Mouse (Mus musculus): ENCODE results near the gene Hoxa6. TPM values are rescaled to one million over a fixed set of nuclear protein-coding genes. Genes with fewer than 3 reads are reported as not detected.
A peak's percentile ranks its signal among the peaks of the same experiment; 100 is the strongest.

Gene Hoxa6
- polyA plus RNA-seq, 1 experiment from 2014 or later: not detected

GRCm38 (mm10) chr6:52243681-52244121 lies 35.2 kb upstream of the Hoxa6 start:
- no peak overlapping the region for H3K4me3 ChIP-seq (ENCODE audit: low read depth, low read length)
- 4% methylated on average over 12 of the region's 12 CpGs for WGBS

GRCm38 (mm10) chr6:52242801-52243332 lies 34.3 kb upstream of the Hoxa6 start:
- no peak overlapping the region for H3K4me2 ChIP-seq (ENCODE audit: low read depth, low read length, severe bottlenecking)
- 0 out of 2 replicates have a peak, but pooled peaks cover 3% of the 10 kb centered on the region for H3K4me1 ChIP-seq (replicated peaks; ENCODE audit: control insufficient read depth, insufficient read depth, low read length)
- peak; percentile 44 for DNase-seq (ENCODE audit: low spot score)
- peaks cover 94% of the 10 kb centered on the region for H3K27me3 ChIP-seq (ENCODE audit: control insufficient read depth, insufficient read depth, low read length)
- no peaks in the 10 kb centered on the region for H3K36me3 ChIP-seq (ENCODE audit: control insufficient read depth, insufficient read depth, low read length)
- no peak overlapping the region for H3K9ac ChIP-seq (ENCODE audit: low read length)
- H3K9me3 ChIP-seq (ENCODE audit: control insufficient read depth, low read length): no peaks in the 10 kb centered on the region
- H3K27ac ChIP-seq (ENCODE audit: low read depth, low read length): no peak overlapping the region
- ATAC-seq (replicated peaks; ENCODE audit: low FRiP score): no peak
- no peak overlapping the region for H3K4me3 ChIP-seq (ENCODE audit: low read depth, low read length)
- 4% methylated on average over 4 of the region's 4 CpGs for WGBS

More at GRCm38 (mm10) chr6:52243681-52244121, 35.2 kb upstream of the Hoxa6 start:
- Histone ChIP-seq H3K36me3 (ENCODE audit: control insufficient read depth, insufficient read depth, low read length) (no peaks in the 10 kb centered on the region), H3K4me1 (replicated peaks; ENCODE audit: control insufficient read depth, insufficient read depth, low read length) (0 out of 2 replicates have a peak, but pooled peaks cover 3% of the 10 kb centered on the region), H3K27me3 (ENCODE audit: control insufficient read depth, insufficient read depth, low read length) (peaks cover 96% of the 10 kb centered on the region), H3K27ac (ENCODE audit: low read depth, low read length) (no peak overlapping the region), H3K4me2 (ENCODE audit: low read depth, low read length, severe bottlenecking) (no peak overlapping the region), H3K9ac (ENCODE audit: low read length) (no peak overlapping the region), H3K9me3 (ENCODE audit: control insufficient read depth, low read length) (no peaks in the 10 kb centered on the region)
- ATAC-seq (replicated peaks; ENCODE audit: low FRiP score) (no peak), DNase-seq (ENCODE audit: low spot score) (peak; percentile 59)

GRCm38 (mm10) chr6:52241001-52241621 lies 32.6 kb upstream of the Hoxa6 start:
- no peak overlapping the region for H3K27ac ChIP-seq (ENCODE audit: low read depth, low read length)
- WGBS: 6% methylated on average over 9 of the region's 9 CpGs
- H3K4me3 ChIP-seq (ENCODE audit: low read depth, low read length): no peak overlapping the region
- DNase-seq (ENCODE audit: low spot score): peak; percentile 46
- ATAC-seq (replicated peaks; ENCODE audit: low FRiP score): no peak
- H3K27me3 ChIP-seq (ENCODE audit: control insufficient read depth, insufficient read depth, low read length): peaks cover 95% of the 10 kb centered on the region
- H3K36me3 ChIP-seq (ENCODE audit: control insufficient read depth, insufficient read depth, low read length): no peaks in the 10 kb centered on the region
- H3K9me3 ChIP-seq (ENCODE audit: control insufficient read depth, low read length): no peaks in the 10 kb centered on the region
- H3K4me1 ChIP-seq (replicated peaks; ENCODE audit: control insufficient read depth, insufficient read depth, low read length): 0 out of 2 replicates have a peak, but pooled peaks cover 3% of the 10 kb centered on the region
- H3K4me2 ChIP-seq (ENCODE audit: low read depth, low read length, severe bottlenecking): no peak overlapping the region
- no peak overlapping the region for H3K9ac ChIP-seq (ENCODE audit: low read length)

GRCm38 (mm10) chr6:52240389-52241000 lies 32.0 kb upstream of the Hoxa6 start, which contains the start of gene Hoxa10:
Hoxa10 (minus strand) TSS chr6:52240854.
- DNase-seq (ENCODE audit: low spot score) (peak; percentile 91), ATAC-seq (replicated peaks; ENCODE audit: low FRiP score) (no peak)
- no peaks in the 10 kb centered on the region for H3K36me3 ChIP-seq (ENCODE audit: control insufficient read depth, insufficient read depth, low read length)
- H3K4me2 ChIP-seq (ENCODE audit: low read depth, low read length, severe bottlenecking): 0 out of 2 replicates have a peak within 1 kb of the TSS, but pooled peaks have one; percentile 21
- 1% methylated on average over 35 of the region's 35 CpGs for WGBS
- no peak within 1 kb of the TSS for H3K4me3 ChIP-seq (ENCODE audit: low read depth, low read length)
- no peak within 1 kb of the TSS for H3K9ac ChIP-seq (ENCODE audit: low read length)
- peaks cover 95% of the 10 kb centered on the region for H3K27me3 ChIP-seq (ENCODE audit: control insufficient read depth, insufficient read depth, low read length)
- H3K9me3 ChIP-seq (ENCODE audit: control insufficient read depth, low read length): no peaks in the 10 kb centered on the region
- H3K4me1 ChIP-seq (replicated peaks; ENCODE audit: control insufficient read depth, insufficient read depth, low read length): 0 out of 2 replicates have a peak, but pooled peaks cover 3% of the 10 kb centered on the region
- H3K27ac ChIP-seq (ENCODE audit: low read depth, low read length): no peak within 1 kb of the TSS

- H3K4me2 ChIP-seq (ENCODE audit: low read depth, low read length, severe bottlenecking): 0 out of 2 replicates have a peak overlapping the region, but pooled peaks have one; percentile 21
- 1% methylated on average over 30 of the region's 30 CpGs for WGBS
Observed at GRCm38 (mm10) chr6:52239625-52240388, 31.3 kb upstream of the Hoxa6 start.

GRCm38 (mm10) chr6:52238976-52239375 lies 30.5 kb upstream of the Hoxa6 start:
- H3K27ac ChIP-seq (ENCODE audit: low read depth, low read length): no peak overlapping the region
- 0 out of 2 replicates have a peak, but pooled peaks cover 1% of the 10 kb centered on the region for H3K4me1 ChIP-seq (replicated peaks; ENCODE audit: control insufficient read depth, insufficient read depth, low read length)
- peak; percentile 57 for DNase-seq (ENCODE audit: low spot score)
- WGBS: 2% methylated on average over 7 of the region's 7 CpGs
- no peak overlapping the region for H3K4me3 ChIP-seq (ENCODE audit: low read depth, low read length)
- no peaks in the 10 kb centered on the region for H3K9me3 ChIP-seq (ENCODE audit: control insufficient read depth, low read length)
- H3K9ac ChIP-seq (ENCODE audit: low read length): no peak overlapping the region
- no peak for ATAC-seq (replicated peaks; ENCODE audit: low FRiP score)
- H3K36me3 ChIP-seq (ENCODE audit: control insufficient read depth, insufficient read depth, low read length): no peaks in the 10 kb centered on the region
- no peak overlapping the region for H3K4me2 ChIP-seq (ENCODE audit: low read depth, low read length, severe bottlenecking)
- H3K27me3 ChIP-seq (ENCODE audit: control insufficient read depth, insufficient read depth, low read length): peaks cover 95% of the 10 kb centered on the region

More at GRCm38 (mm10) chr6:52239625-52240388, 31.3 kb upstream of the Hoxa6 start:
- Histone ChIP-seq H3K27me3 (ENCODE audit: control insufficient read depth, insufficient read depth, low read length) (peaks cover 95% of the 10 kb centered on the region), H3K27ac (ENCODE audit: low read depth, low read length) (no peak overlapping the region), H3K36me3 (ENCODE audit: control insufficient read depth, insufficient read depth, low read length) (no peaks in the 10 kb centered on the region), H3K4me1 (replicated peaks; ENCODE audit: control insufficient read depth, insufficient read depth, low read length) (no peaks in the 10 kb centered on the region), H3K4me3 (ENCODE audit: low read depth, low read length) (no peak overlapping the region), H3K9me3 (ENCODE audit: control insufficient read depth, low read length) (no peaks in the 10 kb centered on the region), H3K9ac (ENCODE audit: low read length) (no peak overlapping the region)
- DNase-seq (ENCODE audit: low spot score) (peak; percentile 53), ATAC-seq (replicated peaks; ENCODE audit: low FRiP score) (no peak)

- H3K4me2 ChIP-seq (ENCODE audit: low read depth, low read length, severe bottlenecking): no peak overlapping the region
- H3K27me3 ChIP-seq (ENCODE audit: control insufficient read depth, insufficient read depth, low read length): peaks cover 95% of the 10 kb centered on the region
- DNase-seq (ENCODE audit: low spot score) (peak; percentile 46), ATAC-seq (replicated peaks; ENCODE audit: low FRiP score) (no peak)
- H3K4me1 ChIP-seq (replicated peaks; ENCODE audit: control insufficient read depth, insufficient read depth, low read length): 0 out of 2 replicates have a peak, but pooled peaks cover 3% of the 10 kb centered on the region
- H3K9me3 ChIP-seq (ENCODE audit: control insufficient read depth, low read length): no peaks in the 10 kb centered on the region
- no peaks in the 10 kb centered on the region for H3K36me3 ChIP-seq (ENCODE audit: control insufficient read depth, insufficient read depth, low read length)
- H3K27ac ChIP-seq (ENCODE audit: low read depth, low read length): no peak overlapping the region
- H3K4me3 ChIP-seq (ENCODE audit: low read depth, low read length): no peak overlapping the region
- H3K9ac ChIP-seq (ENCODE audit: low read length): no peak overlapping the region
- whole genome bisulfite sequencing: 4% methylated on average over 7 of the region's 7 CpGs
Observed at GRCm38 (mm10) chr6:52238155-52238545, 29.6 kb upstream of the Hoxa6 start.
